Mouse (Mus musculus) cerebellum, postnatal 25 days (tissue): Measurements from ENCODE around the gene Zfp90.

Source experiments
- DNase-seq, 2 experiments: peaks; one replicate each; pipeline ENCODE4 v3.0.0; 2021; ENCODE audit warnings: mixed read lengths in 2 of 2

Gene Zfp90

GRCm38 (mm10) chr8:106433667-106434066 lies 18.5 kb downstream of the Zfp90 start:
- DNase-seq: no peak

GRCm38 (mm10) chr8:106437781-106438180 lies 22.7 kb downstream of the Zfp90 start:
- peak in 1 of 2 experiments; percentile 43 for DNase-seq

- no peak for DNase-seq
Measured at GRCm38 (mm10) chr8:106440146-106440545, 25.0 kb downstream of the Zfp90 start.

- DNase-seq: no peak
Measured at GRCm38 (mm10) chr8:106442740-106443139, 27.6 kb downstream of the Zfp90 start.

GRCm38 (mm10) chr8:106451301-106452085 lies 36.4 kb downstream of the Zfp90 start:
- DNase-seq: no peak

GRCm38 (mm10) chr8:106452701-106453481 lies 37.8 kb downstream of the Zfp90 start:
- DNase-seq: no peak

GRCm38 (mm10) chr8:106454036-106454435 lies 38.9 kb downstream of the Zfp90 start:
- no peak for DNase-seq

- DNase-seq: no peak
Measured at GRCm38 (mm10) chr8:106462131-106462530, 47.0 kb downstream of the Zfp90 start.

GRCm38 (mm10) chr8:106463795-106464194 lies 48.7 kb downstream of the Zfp90 start:
- DNase-seq: no peak

- no peak for DNase-seq
Measured at GRCm38 (mm10) chr8:106469485-106469884, 54.4 kb downstream of the Zfp90 start.

GRCm38 (mm10) chr8:106474001-106474400 lies 58.9 kb downstream of the Zfp90 start:
- DNase-seq: no peak
